Mouse (Mus musculus) C3H10T1/2 (cell line): Measurements from ENCODE around the gene Psmb1. TPM values are rescaled to one million over a fixed set of nuclear protein-coding genes. Genes with fewer than 3 reads are reported as not detected.

Experiments
- polyA plus RNA-seq, 2 experiments: library from polyadenylated mRNA; unstranded; fragments of >200 nt; fragmentation: generic; extraction: Trizol; gene quantifications; one replicate each; pipeline ENCODE4 v1.2.1; 2012; ENCODE audit warnings: missing spikeins in 2 of 2

The Psmb1 gene
- polyA plus RNA-seq = 100 to 1,000 TPM; 276 to 334 TPM

GRCm38 (mm10) chr17:15499656-15500394, at the start of gene Psmb1, which contains the start of gene Tbp:
Psmb1 (minus strand) TSS chr17:15499751.
Tbp (plus strand) TSS chr17:15499888.

GRCm38 (mm10) chr17:15526986-15527810, 27.6 kb upstream of the Psmb1 start, which contains the start of gene Pdcd2:
Pdcd2 (minus strand) TSS chr17:15527301.

Other genes with a start within 250 kb of the Psmb1 start
- gene Dll1, start 122.9 kb downstream of the Psmb1 start, polyA plus RNA-seq = under 1 TPM; 0.06 to 0.77 TPM
- gene Fam120b, start 103.5 kb downstream of the Psmb1 start, polyA plus RNA-seq = 10 to 100 TPM in 1 of 2 experiments, 1 to 10 TPM in 1; 1.4 to 20.0 TPM
- 10 to 100 TPM in 1 of 2 experiments, 1 to 10 TPM in 1; 5.0 to 15.2 TPM for gene Tbp, start 137 bp upstream of the Psmb1 start, polyA plus RNA-seq
- gene Pdcd2, start 27.6 kb upstream of the Psmb1 start, polyA plus RNA-seq = 10 to 100 TPM; 46.3 to 61.6 TPM
- under 1 TPM; 0.07 to 0.86 TPM for gene Prdm9, start 64.6 kb upstream of the Psmb1 start, polyA plus RNA-seq
- 1 to 10 TPM in 1 of 2 experiments, under 1 TPM in 1; 0.49 to 2.2 TPM for gene Chd1, start 205.2 kb upstream of the Psmb1 start, polyA plus RNA-seq